Mouse (Mus musculus) Patski (cell line): Measurements from ENCODE around the gene Hoxd11. TPM values are rescaled to one million over a fixed set of nuclear protein-coding genes. Genes with fewer than 3 reads are reported as not detected.

Source experiments
- ATAC-seq: fragments of 100-300 bp; one replicate; pipeline ENCODE4 v1.8.0; 2021
- CTCF ChIA-PET: fragments of 350-600 bp; sonication (Branson Sonifier 250); formaldehyde crosslinking; loops from one replicate; lab custom pipeline; 2022; ENCODE audit warnings: inconsistent platforms; lab: Charles Lee
- POLR2A ChIA-PET: fragments of 350-600 bp; sonication (Branson Sonifier 250); formaldehyde crosslinking; loops from one replicate; lab custom pipeline; 2022; ENCODE audit warnings: antibody characterized with exemption, inconsistent platforms; lab: Charles Lee
- DNase-seq: peaks from one replicate; pipeline ENCODE4 v3.0.0-alpha.2; 2011; ENCODE audit warnings: low read depth, low spot score
- H3K27me3 ChIP-seq: fragments of 371-371 bp; one replicate; pipeline ENCODE4 v1.5.1; 2021
- CTCF ChIP-seq: fragments of 100-300 bp; IDR thresholded peaks from one replicate; pipeline ENCODE4 v1.5.1; 2021
- in situ Hi-C: fragments of 300-500 bp; cut with MboI; formaldehyde crosslinking; loops from 3 replicates; pipeline ENCODE4 v1.11.1; 2018; ENCODE audit warnings: low pct_unique_long_range_greater_than_20kb, mixed read lengths
- polyA plus RNA-seq: library from polyadenylated mRNA; unstranded; gene quantifications from one replicate; pipeline ENCODE4 v1.2.3, GENCODE M21; 2021

Hoxd11 gene
- polyA plus RNA-seq, 1 experiment from 2014 or later, result not detected

- DNase-seq, result no peak
- POLR2A ChIA-PET, result no interaction called here
- peak; percentile 87 for TF ChIP-seq CTCF
- peak; percentile 78 for ATAC-seq
- CTCF ChIA-PET, result interaction anchor here (0.6 to 1.4 kb wide), 3 partner anchors 9 to 698 kb away, joined by 3 read pairs; no protein-coding TSS in a partner anchor
- peaks cover 71% of the 10 kb centered on the region for H3K27me3 ChIP-seq
- in situ Hi-C loops, result loop anchor here (5.0 to 25.0 kb wide), 5 partner anchors 366 to 1101 kb away; partner anchors contain the start of gene Chn1
These were observed 15.9 kb upstream of the Hoxd11 start for GRCm38 (mm10) chr2:74663291-74663925.

- ATAC-seq (no peak), DNase-seq (no peak)
- peaks cover 67% of the 10 kb centered on the region for H3K27me3 ChIP-seq
- in situ Hi-C loops, result loop anchor here (25.0 kb wide), 2 partner anchors 879 to 1104 kb away; partner anchors contain the start of gene Chn1
- ChIA-PET CTCF (no interaction called here), POLR2A (no interaction called here)
- TF ChIP-seq CTCF, result no peak
These were observed 12.9 kb upstream of the Hoxd11 start for GRCm38 (mm10) chr2:74666411-74666810.

DNA sequence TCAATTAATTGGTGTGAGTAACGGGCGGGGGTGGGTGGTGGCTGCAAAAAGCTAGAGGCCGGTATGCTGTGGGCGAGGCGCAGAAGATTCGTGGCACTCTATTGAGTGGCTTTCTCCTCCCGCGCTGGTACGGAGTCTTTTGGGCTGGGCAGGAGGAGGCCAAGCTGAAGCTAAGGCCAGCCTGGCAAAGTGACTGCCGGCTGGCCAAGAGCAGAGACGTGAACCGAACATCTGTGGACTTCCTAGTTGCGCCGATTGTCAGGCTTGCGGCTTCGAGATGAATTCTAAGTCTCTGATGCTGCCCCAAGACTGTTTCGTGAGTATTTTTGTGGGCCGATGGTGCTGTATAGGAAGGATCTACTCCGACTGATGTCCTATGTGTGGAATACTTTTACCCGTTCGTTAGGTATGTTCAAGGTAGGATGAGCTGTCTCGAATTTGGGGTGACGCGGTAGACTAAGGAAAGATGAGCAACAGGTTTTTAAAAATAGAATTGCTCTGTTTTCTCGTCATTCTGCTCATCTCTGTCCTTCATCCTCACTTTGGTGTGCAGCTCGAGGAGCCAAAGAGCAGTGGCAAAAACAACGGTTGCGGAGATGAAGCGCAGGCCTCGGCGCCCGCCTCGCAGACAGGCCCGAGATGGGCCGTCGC lies 12.0 kb upstream of the Hoxd11 start:
- POLR2A ChIA-PET, result no interaction called here
- ATAC-seq, result no peak
- DNase-seq, result no peak

GRCm38 (mm10) chr2:74667842-74668357 lies 11.5 kb upstream of the Hoxd11 start, which contains the start of gene Hoxd13:
TSS of gene Hoxd13 (plus strand) at chr2:74668310.
- ATAC-seq (no peak), DNase-seq (no peak)
- ChIA-PET CTCF (no interaction called here), POLR2A (no interaction called here)
- peaks cover 53% of the 10 kb centered on the region for H3K27me3 ChIP-seq
- in situ Hi-C loops, result loop anchor here (25.0 kb wide), 2 partner anchors 881 to 1106 kb away; partner anchors contain the start of gene Chn1
- no peak for TF ChIP-seq CTCF

More for the DNA sequence above, 12.0 kb upstream of the Hoxd11 start:
- in situ Hi-C loops, result loop anchor here (25.0 kb wide), 2 partner anchors 880 to 1105 kb away; partner anchors contain the start of gene Chn1
- TF ChIP-seq CTCF, result no peak
- CTCF ChIA-PET, result no interaction called here
- peaks cover 59% of the 10 kb centered on the region for H3K27me3 ChIP-seq

- no peak for TF ChIP-seq CTCF
- POLR2A ChIA-PET, result no interaction called here
- CTCF ChIA-PET, result interaction anchor here (1.3 kb wide), 1 partner anchor 18 kb away, joined by 3 read pairs; no protein-coding TSS in a partner anchor
- no peak for DNase-seq
- in situ Hi-C loops, result loop anchor here (25.0 kb wide), 2 partner anchors 881 to 1106 kb away; partner anchors contain the start of gene Chn1
- H3K27me3 ChIP-seq, result peaks cover 53% of the 10 kb centered on the region
- ATAC-seq, result no peak
These were observed 10.8 kb upstream of the Hoxd11 start for GRCm38 (mm10) chr2:74668370-74669229.

DNA sequence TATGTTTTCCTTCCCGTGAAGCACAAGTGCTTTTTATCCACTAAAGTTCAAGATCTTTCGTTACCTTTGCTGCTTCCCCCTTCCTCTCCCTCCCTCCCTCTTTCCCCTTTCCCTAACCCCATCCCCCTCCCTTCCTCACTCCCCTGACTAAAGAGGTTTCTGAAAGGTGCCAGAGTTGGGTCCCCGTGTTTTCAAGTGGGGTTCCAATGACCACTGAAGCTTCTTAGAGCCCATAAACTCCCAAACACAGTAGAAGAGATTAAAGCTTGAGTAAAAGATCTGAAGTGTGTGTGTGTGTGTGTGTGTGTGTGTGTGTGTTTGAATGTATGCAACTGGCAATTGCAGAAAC lies 10.2 kb upstream of the Hoxd11 start:
- in situ Hi-C loops, result loop anchor here (25.0 kb wide), 2 partner anchors 882 to 1107 kb away; partner anchors contain the start of gene Chn1
- TF ChIP-seq CTCF, result no peak
- H3K27me3 ChIP-seq, result peaks cover 52% of the 10 kb centered on the region
- POLR2A ChIA-PET, result no interaction called here
- DNase-seq (no peak), ATAC-seq (no peak)
- CTCF ChIA-PET, result interaction anchor here (1.3 kb wide), 1 partner anchor 17 kb away, joined by 3 read pairs; no protein-coding TSS in a partner anchor

DNA sequence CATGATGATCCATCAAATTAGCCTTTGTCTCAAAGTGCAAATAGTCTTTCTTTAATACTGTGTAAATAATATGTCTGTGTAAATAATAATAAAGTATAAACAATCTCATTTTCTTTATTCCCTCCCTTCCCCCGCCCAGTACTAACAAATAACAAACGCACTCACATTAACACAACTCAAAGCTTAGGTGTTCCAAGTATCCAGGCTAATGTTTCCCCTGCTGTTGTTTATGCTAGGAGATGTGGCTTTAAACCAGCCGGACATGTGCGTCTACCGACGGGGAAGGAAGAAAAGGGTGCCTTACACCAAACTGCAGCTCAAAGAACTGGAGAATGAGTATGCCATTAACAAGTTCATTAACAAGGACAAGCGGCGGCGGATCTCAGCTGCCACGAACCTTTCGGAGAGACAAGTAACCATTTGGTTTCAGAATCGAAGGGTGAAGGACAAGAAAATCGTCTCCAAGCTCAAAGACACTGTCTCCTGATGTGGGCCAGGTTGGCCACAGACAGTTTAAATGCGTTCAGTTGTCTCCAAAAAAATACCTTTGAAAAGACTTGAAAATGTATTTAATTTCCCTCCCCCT lies 9.6 kb upstream of the Hoxd11 start:
- ChIA-PET POLR2A (no interaction called here), CTCF (interaction anchor here (1.3 kb wide), 2 partner anchors 9 to 17 kb away, joined by 3 read pairs; no protein-coding TSS in a partner anchor)
- TF ChIP-seq CTCF, result no peak
- peaks cover 47% of the 10 kb centered on the region for H3K27me3 ChIP-seq
- ATAC-seq (no peak), DNase-seq (no peak)
- in situ Hi-C loops, result loop anchor here (25.0 kb wide), 2 partner anchors 882 to 1107 kb away; partner anchors contain the start of gene Chn1

- DNase-seq (no peak), ATAC-seq (no peak)
- CTCF ChIA-PET, result interaction anchor here (1.3 kb wide), 1 partner anchor 10 kb away, joined by 3 read pairs; no protein-coding TSS in a partner anchor
- H3K27me3 ChIP-seq, result peaks cover 45% of the 10 kb centered on the region
- in situ Hi-C loops, result loop anchor here (25.0 kb wide), 2 partner anchors 883 to 1108 kb away; partner anchors contain the start of gene Chn1
- POLR2A ChIA-PET, result interaction anchor here (0.7 kb wide), 1 partner anchor 440 kb away, joined by 3 read pairs; no protein-coding TSS in a partner anchor
- no peak for TF ChIP-seq CTCF
These were observed 8.6 kb upstream of the Hoxd11 start for GRCm38 (mm10) chr2:74670632-74671188.

DNA sequence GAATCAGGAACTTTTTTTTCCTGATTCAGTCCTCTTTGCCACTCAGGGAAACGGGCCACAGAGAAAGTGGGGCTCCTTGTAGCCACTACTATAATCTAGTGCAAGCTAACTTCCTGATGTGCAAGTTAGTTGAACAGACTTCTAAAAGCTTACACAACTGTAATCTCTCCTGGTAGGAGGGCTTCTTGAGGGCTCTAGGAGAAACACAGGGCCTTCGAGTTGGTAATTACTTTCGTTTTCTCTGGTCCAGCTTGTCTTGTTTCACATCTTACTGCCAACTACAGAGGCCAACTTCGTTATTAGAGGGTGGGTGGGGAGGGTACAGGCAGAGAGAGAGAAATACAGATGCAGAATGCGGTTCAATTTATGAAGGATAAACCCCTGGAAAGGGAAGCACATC lies 7.5 kb upstream of the Hoxd11 start:
- H3K27me3 ChIP-seq, result peaks cover 38% of the 10 kb centered on the region
- ChIA-PET CTCF (no interaction called here), POLR2A (no interaction called here)
- no peak for TF ChIP-seq CTCF
- DNase-seq (no peak), ATAC-seq (no peak)
- in situ Hi-C loops, result loop anchor here (25.0 kb wide), 2 partner anchors 885 to 1110 kb away; partner anchors contain the start of gene Chn1
